Mouse (Mus musculus): ENCODE measurements around the gene Exoc7.

- no peak for TF ChIP-seq CTCF (IDR thresholded peaks at IDR 0.05; ENCODE audit: low read depth, low read length)
- TF ChIP-seq POLR2A (IDR thresholded peaks at IDR 0.05; ENCODE audit: insufficient read depth, low read length), result no peak
These were observed 22.5 kb upstream of the Exoc7 start for GRCm38 (mm10) chr11:116329314-116330210.
